Mouse (Mus musculus) heart, adult 2 months (tissue): ENCODE data around the gene Rnf220.

Source experiments
- CTCF ChIP-seq: fragments of 200-600 bp; IDR thresholded peaks from 2 replicates; pipeline ENCODE4 v1.8.1; 2022; ENCODE audit warnings: antibody characterized with exemption, mild to moderate bottlenecking, moderate library complexity
- POLR2A ChIP-seq: fragments of 200-500 bp; IDR thresholded peaks from 2 replicates; pipeline ENCODE4 v1.6.1; 2011; ENCODE audit warnings: mild to moderate bottlenecking, low read depth, low read length, control low read depth; ENCODE audit not compliant: insufficient read depth

GRCm38 (mm10) chr4:117225250-117225649 is 271.6 kb downstream of the Rnf220 start:
- TF ChIP-seq CTCF (no peak), POLR2A (no peak)
